Mouse (Mus musculus): ENCODE measurements around the gene Cars.
A peak's percentile ranks its signal among the peaks of the same experiment; 100 is the strongest.
"Not testable (repeated sequence)": the region's sequence is repeated elsewhere in the genome, so short reads cannot be mapped to it uniquely, and the experiment has no call there.

Gene Cars

DNA sequence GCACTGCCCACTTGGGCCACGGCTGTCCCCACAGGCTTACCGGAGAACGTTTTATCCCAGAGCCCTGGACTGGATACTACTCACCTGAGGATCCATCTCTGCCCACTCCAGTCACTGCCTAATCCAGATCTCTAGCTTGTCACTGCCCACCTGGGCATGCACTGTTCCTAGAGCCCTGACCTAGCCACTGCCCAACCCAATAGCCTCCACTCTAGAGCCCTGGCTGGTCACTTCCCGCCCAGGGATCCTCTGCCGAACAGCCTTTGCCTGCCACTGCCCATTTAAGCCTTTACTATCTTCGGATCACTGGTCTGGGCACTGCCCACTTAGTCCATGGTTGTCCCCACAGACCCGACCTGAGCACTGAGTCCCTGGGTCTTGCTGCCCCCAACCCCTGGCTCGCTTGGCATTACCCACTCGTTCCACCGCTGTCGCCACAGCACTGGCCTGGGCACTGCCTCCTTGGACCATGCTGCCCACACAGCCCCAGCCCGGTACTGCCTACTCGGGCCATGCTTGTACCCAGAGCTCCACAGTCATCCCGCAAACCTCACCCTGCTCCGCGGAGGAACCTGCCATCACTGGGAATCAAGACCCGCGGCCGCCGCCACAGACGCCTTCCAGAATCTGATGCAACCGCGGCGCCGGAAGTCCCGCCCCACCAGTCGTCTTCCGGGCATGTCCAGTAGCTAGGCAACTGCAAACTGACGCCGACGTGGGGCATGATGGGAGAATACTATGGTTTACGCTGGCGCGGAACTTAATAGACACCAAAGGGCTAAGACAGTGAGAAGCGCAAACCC lies at the start of gene Cars:
Cars (minus strand) TSS at position 663 of the 803 bp plus-strand sequence.
- DNase-seq = peak; percentile 99

DNA sequence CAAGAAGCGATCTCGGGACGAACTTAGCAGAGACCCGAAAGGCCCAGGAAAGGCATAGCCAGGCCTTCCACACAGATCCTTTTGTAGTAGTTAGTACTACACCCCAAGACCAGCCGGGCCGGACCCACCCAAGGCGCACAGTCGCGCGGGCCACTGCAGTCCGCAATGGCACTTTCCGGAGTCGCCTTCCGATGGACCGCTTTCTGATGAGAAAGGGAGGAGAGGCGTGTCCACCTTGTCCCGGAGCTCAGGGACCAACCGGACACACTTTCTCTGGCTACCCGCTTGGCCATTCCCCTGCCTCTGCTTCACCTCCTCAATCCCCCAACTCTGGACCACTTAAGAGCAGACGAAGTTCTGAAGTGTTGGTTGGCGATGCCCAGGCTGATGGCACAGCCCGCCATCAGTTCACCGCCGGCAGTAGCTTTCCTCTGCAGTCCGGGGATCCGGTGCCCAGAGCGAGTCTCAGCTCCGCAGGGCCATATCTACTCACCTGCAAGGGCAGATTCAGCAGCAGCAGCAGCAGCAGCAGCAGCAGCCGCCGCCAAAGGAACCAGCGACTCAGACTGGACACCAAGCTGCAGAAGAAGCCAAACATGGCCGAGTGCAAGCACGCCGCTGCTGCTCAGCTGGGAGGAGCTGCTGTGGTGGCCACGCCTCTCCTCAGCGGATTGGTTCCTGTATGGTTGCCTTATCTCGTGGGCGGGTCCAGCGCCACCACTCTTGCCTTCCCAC lies 49.3 kb upstream of the Cars start, which contains the start of gene Tnfrsf22:
Tnfrsf22 (minus strand) TSS at position 628 of the 735 bp plus-strand sequence.
- DNase-seq = peak; percentile 94

DNA sequence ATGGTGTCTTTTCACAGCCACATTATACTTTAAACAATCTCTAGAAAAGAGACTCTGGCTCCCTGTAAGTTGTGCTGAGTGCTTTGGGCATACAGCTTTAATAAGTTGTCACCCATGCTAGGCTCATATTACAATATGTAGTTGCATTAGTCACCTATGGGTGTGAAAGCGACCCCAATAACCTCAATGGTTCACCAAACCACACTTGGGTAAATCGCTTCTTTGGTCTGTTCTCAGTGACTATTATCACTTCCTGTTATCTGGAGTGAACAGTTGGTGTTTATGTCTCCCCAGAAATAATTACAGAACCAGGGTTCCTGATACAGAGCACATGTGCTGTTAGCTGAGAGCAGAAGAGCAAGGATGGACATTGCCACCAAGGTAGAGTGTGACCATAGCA lies 44.1 kb upstream of the Cars start:
- not testable (repeated sequence) for DNase-seq

DNA sequence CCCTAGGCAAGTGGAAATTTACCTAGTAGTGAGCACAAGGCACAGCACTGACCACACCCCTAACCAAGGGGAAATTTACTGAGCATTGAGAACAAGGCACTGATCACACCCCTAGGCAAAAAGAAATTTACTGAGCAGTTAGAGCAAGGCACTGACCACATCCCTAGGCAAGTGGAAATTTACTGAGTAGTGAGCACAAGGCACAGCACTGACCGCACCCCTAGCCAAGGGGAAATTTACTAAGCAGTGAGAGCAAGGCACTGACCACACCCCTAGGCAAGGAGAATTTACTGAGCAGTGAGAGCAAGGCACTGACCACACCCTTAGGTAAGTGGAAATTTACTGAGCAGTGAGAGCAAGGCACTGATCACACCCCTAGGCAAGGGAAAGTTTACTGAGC lies 36.8 kb upstream of the Cars start:
- DNase-seq = no peak

DNA sequence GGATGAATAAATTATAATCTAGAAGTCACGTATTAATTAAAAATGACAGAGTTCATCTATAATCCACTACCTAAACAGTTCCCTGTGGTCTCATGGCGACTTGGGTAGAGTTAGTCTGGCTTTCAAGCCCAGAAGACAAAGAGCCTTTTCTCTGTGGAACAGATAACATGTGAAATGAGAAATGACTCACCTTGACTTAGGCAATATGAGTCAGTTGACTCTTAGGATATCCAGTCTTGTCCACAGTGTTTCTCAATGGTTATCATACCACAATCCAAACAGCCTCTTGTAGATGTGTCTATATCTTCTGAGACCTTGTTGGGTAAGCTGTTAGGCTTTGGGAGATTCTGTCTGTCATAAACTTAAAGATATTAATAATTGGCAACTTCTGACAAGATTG lies 31.6 kb upstream of the Cars start:
- DNase-seq = no peak

DNA sequence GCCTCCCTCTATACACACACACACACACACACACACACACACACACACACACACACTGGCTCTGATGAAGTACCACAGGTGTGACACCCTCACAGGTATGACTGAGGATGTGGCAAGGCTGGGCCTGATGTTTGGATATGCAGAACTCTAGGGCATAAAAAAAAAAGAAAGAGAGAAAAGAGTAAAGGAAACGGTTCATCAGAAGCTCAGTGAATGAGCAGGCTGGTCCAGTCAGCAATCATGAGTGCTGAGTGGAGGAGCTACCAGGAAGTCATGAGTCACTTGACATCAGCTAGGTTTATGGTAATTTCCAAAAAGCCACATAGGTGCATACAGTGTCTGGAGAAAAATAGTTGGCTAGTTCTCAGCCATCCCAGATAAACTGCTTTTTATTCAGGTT lies 29.6 kb upstream of the Cars start:
- DNase-seq = no peak

DNA sequence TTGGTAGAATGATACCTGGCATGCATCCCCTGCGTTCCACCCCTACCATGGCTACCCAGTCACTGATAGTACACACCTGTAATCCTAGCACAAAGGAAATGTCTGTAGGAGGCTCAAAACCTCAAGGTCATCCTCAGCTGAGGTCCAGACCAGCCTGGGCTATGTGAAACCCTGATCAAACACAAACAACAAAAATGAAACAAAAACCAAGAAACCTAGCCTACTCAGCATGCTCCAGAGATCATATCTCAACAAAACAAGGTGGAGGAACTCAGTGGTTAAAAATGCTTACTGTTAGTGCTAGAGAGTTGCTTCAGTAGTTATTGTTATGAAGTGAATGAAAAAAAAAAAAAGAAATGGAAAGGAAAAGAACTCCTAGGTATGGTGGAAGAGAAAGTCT lies 28.6 kb upstream of the Cars start, which contains the start of gene Tnfrsf26:
Tnfrsf26 (minus strand) TSS at position 183 of the 400 bp plus-strand sequence.
- no peak for DNase-seq

DNA sequence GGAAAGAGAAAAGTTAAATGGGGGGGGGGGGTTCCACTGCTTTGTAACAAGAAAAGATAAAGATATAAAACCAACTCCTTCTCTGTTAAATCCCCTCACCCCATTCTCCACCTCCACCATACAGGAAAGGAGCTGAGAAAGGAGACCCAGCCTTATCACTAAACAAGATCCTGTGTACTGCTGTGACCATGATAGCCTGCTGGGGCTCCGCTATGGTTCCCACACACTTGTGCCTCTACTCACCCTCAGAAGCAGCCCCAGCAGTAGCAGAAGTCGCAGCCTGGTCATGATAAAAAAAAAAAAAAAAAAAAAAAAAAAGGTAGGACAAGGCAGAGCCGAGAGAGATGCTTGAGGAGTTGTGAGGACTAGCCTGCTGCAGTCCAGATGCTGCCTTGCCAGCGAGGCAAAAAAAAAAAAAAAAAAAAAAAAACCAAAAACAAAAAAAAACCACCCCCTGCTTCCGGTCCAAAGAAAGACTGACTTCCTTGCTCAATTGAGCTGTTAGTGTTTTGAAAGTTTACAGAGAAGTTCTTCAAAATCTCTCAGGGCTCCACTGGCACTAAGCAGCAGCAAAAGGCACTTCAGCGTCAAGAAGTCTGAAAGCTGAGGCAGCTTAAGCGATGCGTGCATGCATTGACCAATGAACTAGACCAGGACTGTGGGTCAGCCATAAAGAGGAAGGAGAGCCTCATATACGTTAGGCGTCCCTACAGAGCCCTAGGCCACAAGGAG lies 27.8 kb upstream of the Cars start:
- DNase-seq = peak; percentile 17

DNA sequence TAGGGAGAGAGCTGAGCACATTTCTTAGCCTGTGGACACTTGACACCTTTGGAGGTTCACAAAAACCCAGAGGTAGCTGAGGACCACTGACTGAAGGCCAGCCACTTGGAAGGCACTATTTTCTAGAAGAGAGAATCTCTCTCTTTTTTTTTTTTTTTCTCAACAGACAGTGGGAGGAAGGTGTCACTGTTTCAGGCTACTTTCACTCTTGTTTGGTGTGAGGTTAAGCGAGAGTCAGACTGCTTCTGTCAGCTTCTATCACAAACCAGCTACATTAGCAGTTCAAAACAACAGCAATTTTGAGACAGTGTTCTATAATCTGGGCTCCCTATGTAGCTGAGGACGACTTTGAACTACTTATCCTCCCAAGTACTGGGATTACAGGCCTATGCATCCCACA lies 26.3 kb upstream of the Cars start:
- no peak for DNase-seq

DNA sequence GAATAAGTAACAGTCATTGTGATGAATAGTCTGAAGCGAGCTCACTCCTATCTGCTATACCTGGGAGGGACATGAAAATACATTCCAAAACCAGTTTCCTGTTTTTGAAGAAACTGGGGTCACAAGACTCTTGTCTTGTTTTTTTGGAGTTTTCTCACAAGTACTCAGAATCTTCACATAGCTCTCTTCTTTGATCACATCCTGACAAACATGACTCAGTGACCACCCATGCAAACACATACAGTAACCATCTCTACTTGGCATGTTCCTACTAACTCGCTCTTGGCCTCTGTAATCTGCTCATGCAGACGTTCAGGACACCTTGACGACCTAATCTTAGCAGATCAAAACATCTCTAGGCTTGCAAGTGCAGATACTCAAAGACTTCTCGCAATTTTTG lies 25.3 kb upstream of the Cars start:
- no peak for DNase-seq

DNA sequence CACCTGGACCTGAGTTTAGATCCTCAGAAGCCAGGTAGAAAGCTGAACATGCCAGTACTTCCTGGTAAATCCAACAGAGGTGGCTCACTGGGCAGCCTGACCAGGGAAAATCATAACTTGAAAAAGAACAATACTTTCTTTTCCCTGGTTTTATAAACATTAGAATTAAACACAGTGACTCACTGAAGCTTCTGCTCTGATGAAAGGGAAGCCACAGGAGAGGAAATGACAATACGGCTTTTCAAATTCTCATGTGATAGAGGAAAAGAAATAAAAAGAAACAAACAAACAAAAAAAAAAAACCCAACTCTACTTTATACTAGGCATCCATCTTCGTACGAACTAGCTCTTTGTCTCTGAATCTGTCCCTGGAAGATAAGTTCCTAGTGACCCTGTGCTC lies 24.7 kb upstream of the Cars start:
- DNase-seq = no peak

DNA sequence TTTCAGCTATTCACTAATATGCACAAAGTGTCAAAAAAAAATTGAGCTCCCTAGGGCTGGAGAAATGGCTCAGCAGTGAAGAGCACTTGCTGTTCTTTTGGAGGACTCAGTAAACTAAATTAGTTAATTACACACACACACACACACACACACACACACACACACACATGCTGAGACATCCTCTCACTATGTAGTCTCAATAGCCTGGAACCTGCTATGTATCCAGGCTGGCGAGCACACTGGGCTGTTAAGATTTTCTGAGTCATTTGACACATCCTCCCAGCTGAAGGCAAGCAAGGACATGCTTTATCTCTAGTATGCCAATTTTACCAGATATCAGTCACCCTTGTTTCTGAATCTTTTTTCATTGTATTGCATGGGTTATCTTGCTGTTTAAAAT lies 21.1 kb upstream of the Cars start:
- DNase-seq = no peak

DNA sequence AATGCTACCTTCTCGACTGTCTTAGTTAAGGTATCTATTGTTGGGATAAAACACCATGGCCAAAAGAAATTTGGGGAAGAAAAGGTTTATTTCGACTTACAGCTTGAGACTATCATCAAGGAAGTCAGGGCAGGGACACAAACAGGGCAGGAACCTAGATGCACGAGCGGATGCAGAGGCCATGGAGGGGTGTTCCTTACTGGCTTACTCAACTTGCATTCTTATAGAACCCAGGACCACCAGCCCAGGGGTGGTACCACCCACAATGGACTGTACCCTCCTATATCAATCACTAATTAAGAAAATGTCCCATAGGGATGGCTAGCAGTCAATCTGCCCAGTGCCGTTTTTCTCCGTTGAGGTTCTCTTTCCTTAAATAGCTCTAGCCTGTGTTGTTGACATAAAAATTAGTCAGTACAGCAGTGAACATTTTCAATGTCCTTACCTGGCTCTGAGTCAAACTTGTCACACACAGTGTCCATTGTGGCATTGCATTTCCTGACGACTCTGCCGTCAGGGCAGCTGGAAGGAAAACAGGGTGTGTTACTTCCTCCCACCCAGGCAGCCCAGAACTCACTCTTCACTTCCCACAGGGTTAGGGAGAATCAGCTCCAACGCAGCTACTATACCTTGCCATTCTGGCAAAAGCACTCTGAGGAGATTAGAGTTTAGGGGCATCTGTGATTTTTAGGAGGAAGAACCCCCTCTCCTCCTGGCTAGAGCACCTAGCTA lies 14.7 kb upstream of the Cars start:
- DNase-seq = peak; percentile 72

DNA sequence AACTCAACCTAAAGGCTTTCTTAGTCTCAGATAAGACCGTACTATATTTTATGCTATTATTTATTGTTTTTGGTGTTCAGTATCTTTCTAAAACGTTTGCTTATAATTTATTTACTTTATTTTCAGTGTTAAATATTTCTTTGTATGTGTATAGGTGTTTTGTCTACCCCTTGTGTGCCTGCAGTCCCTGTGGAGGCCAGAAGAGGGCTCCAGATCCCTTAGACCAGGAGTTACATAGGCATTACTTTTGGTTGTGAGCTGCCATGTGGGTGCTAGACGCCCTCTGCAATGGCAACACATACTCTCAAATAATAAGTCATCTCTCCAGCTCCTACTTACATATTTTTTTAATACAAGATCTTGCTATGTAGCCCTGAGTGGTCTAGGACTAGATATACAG lies 12.3 kb upstream of the Cars start:
- DNase-seq = peak; percentile 25

DNA sequence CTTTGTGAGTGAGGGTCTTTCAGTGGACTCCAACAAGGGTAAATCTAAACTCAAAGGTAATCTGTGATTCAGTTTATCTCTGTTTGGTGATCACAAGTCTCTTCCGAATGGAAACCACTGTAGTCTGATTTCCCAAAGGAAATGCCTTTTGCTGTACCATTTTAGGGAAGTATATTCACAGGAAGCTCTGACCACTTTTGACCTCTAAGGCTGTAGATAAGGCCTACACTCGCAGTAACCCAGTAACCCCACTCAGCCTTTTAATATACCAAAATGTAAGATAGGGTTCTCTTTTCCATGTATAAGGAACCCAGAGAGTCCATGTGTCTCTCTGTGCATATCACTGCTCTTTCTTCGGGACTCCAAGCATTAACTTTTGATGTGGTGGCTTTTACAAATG lies 5.4 kb upstream of the Cars start:
- DNase-seq = no peak

DNA sequence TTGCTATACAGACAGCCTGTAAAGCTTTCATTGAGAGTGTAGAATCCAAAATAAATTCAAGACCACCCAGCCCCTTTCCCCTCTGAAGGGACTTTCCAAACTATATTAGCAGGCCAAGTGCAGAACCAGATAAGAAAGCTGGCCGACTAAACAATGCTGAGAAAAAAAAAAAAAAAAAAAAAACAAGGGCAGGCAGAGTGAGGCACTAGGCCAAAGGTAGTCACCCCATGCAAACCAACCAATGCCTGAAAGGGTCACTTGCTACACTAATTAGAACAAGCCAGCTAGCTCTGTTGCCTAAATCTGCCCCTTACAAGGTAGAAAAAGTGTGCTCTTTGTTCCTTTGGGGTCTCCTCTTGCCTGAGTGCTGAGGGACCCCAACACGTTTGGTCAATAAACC lies 5.0 kb upstream of the Cars start:
- DNase-seq = no peak

DNA sequence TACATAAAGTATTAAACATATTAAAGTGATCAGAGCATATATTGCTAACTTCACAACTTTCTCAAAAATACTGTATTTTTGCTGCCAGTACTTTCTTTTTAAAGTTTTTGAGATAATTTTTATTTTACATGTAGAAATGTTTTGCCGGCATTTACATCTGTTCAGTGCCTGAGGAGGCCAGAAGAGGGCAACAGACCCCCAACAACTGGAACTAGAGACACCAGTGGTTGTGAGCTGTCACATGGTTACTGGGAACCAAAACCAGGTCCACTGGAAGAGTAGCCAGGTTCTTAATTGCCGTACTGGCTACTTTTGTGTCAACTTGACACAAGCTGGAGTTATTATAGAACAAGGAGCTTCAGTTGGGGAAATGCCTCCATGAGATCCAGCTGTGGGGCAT lies 1.8 kb upstream of the Cars start:
- DNase-seq = peak; percentile 14

DNA sequence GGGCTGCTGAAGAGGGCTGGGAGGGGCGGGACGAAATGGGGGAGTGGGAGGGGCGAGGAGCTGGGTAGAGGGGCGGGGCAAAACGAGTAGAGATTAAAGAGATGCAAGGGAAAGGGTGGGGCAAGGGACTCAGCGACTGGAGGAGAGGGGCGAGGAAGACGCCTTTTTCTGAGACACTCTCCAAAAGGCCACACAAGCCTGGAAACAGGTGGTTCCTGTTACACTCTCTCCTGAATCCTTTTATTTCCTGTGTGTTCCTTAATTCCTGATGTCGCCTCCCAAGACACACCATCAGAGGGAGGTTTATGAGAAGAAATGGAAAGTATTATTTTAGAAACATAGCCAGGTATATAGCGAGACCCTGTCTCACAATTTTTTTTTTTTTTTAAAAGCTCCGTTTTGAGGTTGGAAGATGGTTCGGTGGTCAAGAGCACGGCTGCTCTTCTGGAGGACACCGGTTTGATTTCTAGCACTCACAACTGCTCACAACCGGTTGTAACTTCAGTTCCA lies 396 bp upstream of the Cars start:
- DNase-seq = no peak

DNA sequence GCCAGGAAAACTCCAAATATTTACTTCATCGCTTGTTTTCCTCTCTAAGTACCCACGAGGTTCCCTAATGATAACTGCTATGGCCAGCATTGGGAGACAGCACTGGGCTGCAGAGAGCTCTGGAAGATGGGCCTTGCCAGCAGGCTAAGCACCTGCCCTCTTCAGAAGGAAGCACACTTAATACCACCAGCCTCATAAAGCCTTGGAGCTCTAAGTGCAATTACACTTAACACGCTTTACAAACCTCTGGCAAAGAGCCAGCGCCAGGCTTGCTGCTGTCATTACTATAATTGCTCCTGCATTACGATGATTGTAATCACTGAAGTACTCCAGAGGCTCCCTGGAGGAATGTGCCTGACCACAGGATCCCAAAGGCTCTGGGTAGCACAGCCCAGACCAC lies 5.0 kb downstream of the Cars start:
- no peak for DNase-seq

DNA sequence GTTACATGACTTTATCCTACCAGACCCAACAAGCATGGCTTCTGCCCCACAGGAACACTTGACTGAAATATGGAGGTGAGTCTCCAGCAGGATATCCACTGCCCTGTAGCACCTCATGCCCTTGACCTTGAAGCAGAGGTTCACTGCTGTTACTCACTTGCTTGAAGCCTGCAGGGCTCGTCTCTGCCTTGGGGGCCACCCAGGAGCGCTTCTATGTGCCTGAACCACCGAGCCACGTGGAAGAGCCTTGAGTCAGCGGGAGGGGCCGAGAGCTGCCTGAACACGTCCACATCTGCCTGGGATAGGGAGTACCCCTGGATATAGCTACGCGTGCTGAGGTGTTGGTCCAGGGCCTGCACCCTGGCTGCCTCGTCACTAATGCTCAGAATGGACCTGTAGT lies 7.6 kb downstream of the Cars start:
- no peak for DNase-seq

DNA sequence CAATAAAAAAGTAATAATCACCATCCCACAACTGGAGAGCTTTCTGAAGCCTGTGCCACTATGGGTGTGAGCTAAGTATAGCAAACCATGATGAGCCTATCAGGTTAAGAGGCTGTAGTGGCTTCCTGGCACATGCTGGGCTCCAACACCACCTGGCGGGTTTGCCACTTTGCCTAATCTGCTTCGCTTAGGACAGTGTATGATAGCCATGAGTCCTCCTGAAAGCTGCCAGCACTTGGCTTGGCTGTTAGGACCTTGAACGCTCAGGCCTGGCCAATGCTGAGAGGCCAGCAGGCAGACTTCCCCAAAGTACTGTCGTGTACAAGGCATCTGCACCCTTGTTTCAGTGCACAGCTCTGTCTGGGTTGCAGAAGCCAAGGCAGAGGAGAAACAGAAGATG lies 11.9 kb downstream of the Cars start:
- DNase-seq = no peak

DNA sequence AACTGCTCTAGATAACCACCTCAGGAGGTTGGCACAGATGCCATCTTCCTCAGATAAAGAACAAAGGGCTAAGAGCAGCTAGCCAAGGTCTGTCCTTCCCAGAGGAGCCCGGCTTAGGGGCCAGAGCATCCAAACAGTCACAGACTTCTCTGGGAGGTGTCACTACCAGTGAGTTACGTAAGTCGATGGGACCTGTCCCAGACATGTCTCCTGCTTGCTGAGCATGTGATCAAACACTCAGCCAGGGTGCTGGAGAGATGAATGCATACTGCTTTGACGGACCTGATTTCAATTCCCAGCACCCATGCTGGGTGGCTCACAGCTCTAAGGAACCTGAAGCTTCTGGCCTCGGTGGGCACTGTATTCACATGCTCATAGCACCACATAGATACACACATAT lies 12.3 kb downstream of the Cars start:
- no peak for DNase-seq

DNA sequence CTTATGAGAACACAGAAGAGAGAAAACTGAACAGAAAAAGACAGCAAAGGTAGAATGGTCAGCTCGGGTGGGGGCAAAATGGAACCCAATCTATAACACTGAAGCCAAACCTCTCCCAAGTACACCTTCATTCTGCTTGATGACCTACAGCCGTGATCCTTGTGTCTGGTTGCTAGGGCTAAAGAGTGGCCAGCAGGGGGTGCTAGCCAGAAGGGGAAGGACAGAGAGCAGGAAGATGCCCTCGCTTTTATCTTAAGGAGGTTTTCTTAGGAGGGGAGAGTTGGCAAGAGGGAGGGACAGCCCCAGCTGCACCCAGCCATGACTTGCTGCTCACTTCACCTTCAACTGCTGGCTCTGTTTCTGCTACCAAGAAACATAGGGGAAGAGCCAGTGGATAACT lies 15.9 kb downstream of the Cars start:
- DNase-seq = peak; percentile 77
